Mouse (Mus musculus): Measurements from ENCODE around the gene Ddn.

Gene Ddn

GRCm38 (mm10) chr15:98809390-98809789 lies at the start of gene Ddn:
TSS of gene Ddn (minus strand) at chr15:98809490.
- no peak for DNase-seq (ENCODE audit: low read depth)

- no peak for DNase-seq (ENCODE audit: low read depth)
These were observed 44.9 kb upstream of the Ddn start for GRCm38 (mm10) chr15:98854214-98854613.

GRCm38 (mm10) chr15:98853161-98853937 lies 44.1 kb upstream of the Ddn start:
- no peak for DNase-seq (ENCODE audit: low read depth)

DNA sequence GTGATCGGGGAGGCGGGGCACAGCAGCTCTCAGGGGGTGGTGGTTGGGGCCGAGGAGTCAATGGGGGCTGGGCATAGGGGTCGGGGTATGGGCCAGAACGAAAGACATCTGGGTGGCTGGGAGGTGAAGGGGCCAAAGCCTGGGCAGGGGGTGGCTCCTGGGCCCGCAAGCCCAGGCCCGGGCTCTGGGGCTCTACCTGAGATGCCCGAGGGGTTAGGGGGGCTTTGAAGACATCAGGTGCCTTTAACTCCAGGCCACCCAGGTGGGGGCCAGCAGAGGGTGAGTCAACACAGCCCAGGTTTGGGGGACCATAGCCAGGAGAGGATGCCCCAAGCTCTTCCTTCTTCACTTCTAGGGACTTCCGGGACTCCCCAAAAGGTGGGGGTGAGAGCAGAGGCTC lies 43.4 kb upstream of the Ddn start:
- no peak for DNase-seq (ENCODE audit: low read depth)

- no peak for DNase-seq (ENCODE audit: low read depth)
These were observed 42.8 kb upstream of the Ddn start for GRCm38 (mm10) chr15:98852071-98852470.

GRCm38 (mm10) chr15:98851229-98851818 lies 42.0 kb upstream of the Ddn start:
- DNase-seq (ENCODE audit: low read depth) = no peak

DNA sequence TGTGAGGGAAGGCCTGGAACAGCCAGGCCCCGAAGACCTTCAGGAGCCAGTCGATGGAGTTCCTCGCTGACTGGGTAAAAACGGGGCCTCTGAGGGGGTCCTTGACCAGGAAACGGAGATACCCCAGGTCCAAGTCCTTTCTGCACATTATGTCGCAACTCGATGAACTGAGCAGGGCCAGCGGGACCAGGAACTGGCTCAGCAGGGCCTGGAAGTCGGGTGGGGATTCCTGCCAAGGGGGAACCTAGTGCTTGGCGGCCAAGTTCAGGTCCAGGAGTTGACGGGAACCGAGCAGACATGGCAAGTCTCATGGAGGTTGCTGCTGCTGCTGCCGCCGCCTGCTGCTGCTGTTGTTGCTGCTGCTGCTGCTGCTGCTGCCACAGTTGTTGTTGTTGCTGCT lies 41.4 kb upstream of the Ddn start:
- no peak for DNase-seq (ENCODE audit: low read depth)

DNA sequence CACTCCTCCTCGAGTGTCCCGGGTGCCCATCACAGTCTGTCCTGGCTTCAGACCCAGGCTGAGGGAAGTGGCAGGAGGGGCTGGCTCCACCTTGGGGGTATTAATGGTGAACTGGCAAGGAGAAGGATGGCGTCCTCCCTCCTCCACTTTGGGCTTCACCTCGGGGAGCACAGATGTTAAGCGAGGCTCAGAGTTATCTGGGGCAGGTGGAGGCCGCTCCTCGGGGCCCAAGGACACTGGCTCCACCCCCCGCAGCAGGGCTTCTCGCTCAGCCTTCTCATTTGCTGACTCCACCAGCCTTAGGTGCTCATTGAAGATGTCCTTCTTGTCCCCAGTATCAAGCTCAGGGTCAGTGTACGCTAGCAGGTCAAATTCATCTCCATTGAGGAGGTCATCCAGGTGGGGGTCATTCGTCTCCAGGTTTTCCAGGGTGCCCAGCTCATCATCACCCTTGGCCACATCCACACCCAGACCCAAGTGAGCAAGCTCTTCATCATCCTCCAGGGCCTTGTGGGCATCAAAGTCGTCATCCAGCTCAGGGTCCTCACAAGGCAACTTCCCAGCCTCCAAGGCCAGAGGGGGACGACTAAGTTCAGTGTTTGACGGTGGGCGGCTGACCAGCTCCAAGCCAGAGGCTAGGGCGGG lies 40.8 kb upstream of the Ddn start:
- no peak for DNase-seq (ENCODE audit: low read depth)

DNA sequence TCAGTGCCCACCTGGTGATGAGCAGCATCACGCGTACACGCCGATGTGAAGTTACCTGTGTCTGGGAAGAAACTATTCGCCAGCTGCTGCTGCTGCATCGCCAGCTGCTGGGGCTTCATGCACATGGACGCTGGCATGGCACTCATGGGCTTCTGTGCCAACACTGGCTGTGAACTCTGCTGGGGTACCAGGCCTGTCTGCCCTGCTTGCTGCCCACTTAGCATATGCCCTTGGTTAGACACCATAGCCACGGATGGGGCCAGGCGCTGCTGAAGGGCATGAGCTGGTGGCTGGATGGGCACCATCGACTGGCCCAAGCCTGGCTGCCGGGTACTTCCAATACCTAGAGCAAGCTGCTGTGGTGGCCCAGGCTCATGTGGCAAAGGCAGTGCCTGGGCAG lies 39.9 kb upstream of the Ddn start:
- DNase-seq (ENCODE audit: low read depth) = no peak

DNA sequence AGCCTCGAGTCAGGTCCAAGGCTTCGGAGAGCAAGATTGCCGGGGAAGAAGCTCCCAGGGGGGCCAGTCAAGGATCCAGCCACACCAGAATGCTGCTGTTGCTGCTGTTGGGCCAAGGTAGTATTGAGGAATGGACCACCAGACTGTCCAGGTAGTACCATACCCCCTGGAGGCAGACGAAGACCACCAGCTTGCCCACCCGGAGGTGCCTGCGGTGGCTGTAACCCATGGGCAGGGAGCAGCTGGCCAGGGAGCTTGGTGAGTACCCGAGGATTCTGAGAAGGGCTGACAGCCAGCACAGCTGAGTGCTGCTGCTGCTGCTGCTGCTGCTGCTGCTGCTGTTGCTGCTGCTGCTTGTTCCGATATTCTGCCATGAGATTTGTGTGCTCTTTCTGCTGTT lies 36.9 kb upstream of the Ddn start:
- DNase-seq (ENCODE audit: low read depth) = no peak

GRCm38 (mm10) chr15:98845149-98845548 lies 35.9 kb upstream of the Ddn start:
- no peak for DNase-seq (ENCODE audit: low read depth)

DNA sequence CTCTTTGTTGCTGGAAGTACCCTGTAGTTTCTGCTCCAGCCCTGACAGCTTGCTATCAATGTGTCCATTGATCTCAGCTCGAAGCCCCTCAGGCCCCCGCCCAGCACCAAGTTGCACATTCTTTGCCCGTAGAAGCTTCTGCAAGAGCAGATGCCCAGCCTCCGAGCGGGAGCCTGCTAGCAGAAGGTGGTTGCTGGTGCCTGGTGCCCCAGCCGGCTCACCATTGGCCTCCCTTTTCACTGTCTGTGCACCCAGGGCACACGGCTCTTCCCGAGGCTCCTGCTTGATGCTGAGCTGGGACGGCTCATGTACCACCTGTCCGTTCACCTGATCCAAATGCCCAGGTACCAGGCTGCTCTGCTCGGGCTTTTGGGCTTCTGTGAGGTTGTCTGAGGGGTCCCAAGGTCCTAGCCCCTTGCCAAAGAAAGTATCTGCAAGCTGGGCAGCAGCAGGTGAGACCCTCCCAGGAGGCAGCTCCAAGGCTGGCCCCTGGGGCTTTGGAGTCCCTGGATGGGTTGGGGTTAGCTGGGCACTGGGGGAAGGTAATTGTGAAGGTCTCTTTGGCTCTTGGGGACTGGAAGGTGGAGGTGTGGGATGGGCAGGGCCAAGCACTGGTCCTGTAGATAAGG lies 34.4 kb upstream of the Ddn start:
- DNase-seq (ENCODE audit: low read depth) = no peak

- no peak for DNase-seq (ENCODE audit: low read depth)
These were observed 30.6 kb upstream of the Ddn start for GRCm38 (mm10) chr15:98839671-98840585.

DNA sequence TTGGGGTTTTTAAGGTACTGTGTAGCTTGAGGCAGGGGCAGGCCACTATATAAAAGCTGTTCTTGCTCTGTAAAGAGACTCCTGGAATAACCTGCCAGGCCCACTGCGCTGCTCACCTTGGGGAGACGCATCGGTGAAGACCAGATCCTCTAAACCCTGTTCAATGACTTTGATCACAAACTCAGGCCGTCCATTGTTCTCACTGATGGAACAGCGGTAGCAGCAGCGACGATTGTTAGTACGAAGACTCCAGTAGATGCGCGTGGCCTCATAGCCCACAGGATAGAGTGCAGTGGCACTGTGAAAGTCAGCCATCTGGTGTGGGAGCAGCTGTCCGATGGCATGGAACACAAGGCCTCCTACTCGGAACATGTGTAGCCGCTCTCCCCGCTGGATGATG lies 29.9 kb upstream of the Ddn start:
- DNase-seq (ENCODE audit: low read depth) = no peak

- DNase-seq (ENCODE audit: low read depth) = no peak
These were observed 28.4 kb upstream of the Ddn start for GRCm38 (mm10) chr15:98837743-98838103.

GRCm38 (mm10) chr15:98837006-98837742 lies 27.9 kb upstream of the Ddn start:
- no peak for DNase-seq (ENCODE audit: low read depth)

GRCm38 (mm10) chr15:98835291-98835690 lies 26.0 kb upstream of the Ddn start:
- no peak for DNase-seq (ENCODE audit: low read depth)

GRCm38 (mm10) chr15:98834059-98834458 lies 24.8 kb upstream of the Ddn start:
- no peak for DNase-seq (ENCODE audit: low read depth)

DNA sequence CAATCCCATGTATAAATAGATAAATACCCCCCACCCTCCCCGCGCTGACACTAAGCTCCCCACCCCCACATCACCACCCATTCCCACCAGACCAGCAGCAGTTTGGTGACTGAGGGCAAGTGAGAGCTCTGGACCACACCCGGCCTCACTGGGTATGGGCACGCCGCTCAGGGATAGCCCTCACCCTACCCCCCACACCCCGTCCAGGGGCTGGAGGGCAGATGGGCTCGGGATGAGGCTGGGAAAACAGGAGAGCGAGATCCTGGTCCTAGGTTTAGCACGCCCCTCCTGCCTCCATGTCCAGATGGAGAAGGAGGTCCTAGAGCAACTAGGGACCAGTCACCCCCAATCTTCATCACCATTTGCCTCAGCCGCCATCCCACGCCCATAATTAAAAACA lies 24.0 kb upstream of the Ddn start:
- DNase-seq (ENCODE audit: low read depth) = no peak

GRCm38 (mm10) chr15:98832161-98833058 lies 23.1 kb upstream of the Ddn start:
- DNase-seq (ENCODE audit: low read depth) = peak; percentile 49

Measured in NIH3T3 (cell line).